Mouse (Mus musculus) myocyte (in vitro differentiated cells): ENCODE data around the gene Prim2. TPM values are rescaled to one million over a fixed set of nuclear protein-coding genes. Genes with fewer than 3 reads are reported as not detected.

Experiments used
- H3K27me3 ChIP-seq: one replicate; pipeline ENCODE4 v1.6.1; 2011; ENCODE audit not compliant: control insufficient read depth, insufficient read depth, insufficient read length
- H3K36me3 ChIP-seq: one replicate; pipeline ENCODE4 v1.6.1; 2011; ENCODE audit not compliant: control insufficient read depth, insufficient read depth
- H3K4me2 ChIP-seq: one replicate; pipeline ENCODE4 v1.6.1; 2011; ENCODE audit warnings: low read depth, control low read depth
- H3K4me3 ChIP-seq: one replicate; pipeline ENCODE4 v1.5.1; 2011; ENCODE audit warnings: mild to moderate bottlenecking, control low read depth, moderate library complexity
- H3K79me2 ChIP-seq: one replicate; pipeline ENCODE4 v1.6.1; 2011; ENCODE audit not compliant: control insufficient read depth, insufficient read depth
- H3ac ChIP-seq: one replicate; pipeline ENCODE4 v1.6.1; 2011; ENCODE audit not compliant: control insufficient read depth, insufficient read length
- CEBPB ChIP-seq: IDR thresholded peaks from 2 replicates; pipeline ENCODE4 v1.6.1; 2011; ENCODE audit warnings: mild to moderate bottlenecking, moderate library complexity; ENCODE audit not compliant: poor library complexity, insufficient read depth, severe bottlenecking
- E2F4 ChIP-seq: IDR thresholded peaks from one replicate; pipeline ENCODE4 v1.6.1; 2011; ENCODE audit warnings: mild to moderate bottlenecking, control low read depth, moderate library complexity; ENCODE audit not compliant: insufficient read depth
- MAX ChIP-seq: IDR thresholded peaks from one replicate; pipeline ENCODE4 v1.6.1; 2011; ENCODE audit warnings: low read depth, mild to moderate bottlenecking, control low read depth
- MYOD1 ChIP-seq, 3 experiments: IDR thresholded peaks; one replicate each; pipeline ENCODE4 v1.6.1; 2011; ENCODE audit warnings: control low read depth in 2 of 3, low read depth in 2 of 3, mild to moderate bottlenecking in 2 of 3, moderate library complexity in 1 of 3; ENCODE audit not compliant: insufficient read length in 2 of 3, control insufficient read depth in 1 of 3
- MYOG ChIP-seq, 3 experiments: IDR thresholded peaks; one replicate each; pipeline ENCODE4 v1.6.1; 2011; ENCODE audit warnings: control low read depth in 2 of 3, low read depth in 2 of 3, mild to moderate bottlenecking in 2 of 3; ENCODE audit not compliant: insufficient read length in 2 of 3, control insufficient read depth in 1 of 3, insufficient read depth in 1 of 3
- POLR2A ChIP-seq: IDR thresholded peaks from one replicate; pipeline ENCODE4 v1.6.1; 2011; ENCODE audit warnings: low read depth, mild to moderate bottlenecking, control low read depth, moderate library complexity; ENCODE audit not compliant: insufficient read length
- POLR2AphosphoS2 ChIP-seq: IDR thresholded peaks from one replicate; pipeline ENCODE4 v1.6.1; 2011; ENCODE audit warnings: low read depth, control low read depth; ENCODE audit not compliant: insufficient read length
- REST ChIP-seq: IDR thresholded peaks from one replicate; pipeline ENCODE4 v1.6.1; 2011; ENCODE audit warnings: mild to moderate bottlenecking, control low read depth, moderate library complexity; ENCODE audit not compliant: insufficient read depth, insufficient read length
- SRF ChIP-seq: IDR thresholded peaks from one replicate; pipeline ENCODE4 v1.6.1; 2011; ENCODE audit warnings: low read depth; ENCODE audit not compliant: control insufficient read depth, insufficient read length
- TCF12 ChIP-seq: IDR thresholded peaks from one replicate; pipeline ENCODE4 v1.6.1; 2011; ENCODE audit warnings: mild to moderate bottlenecking, control low read depth; ENCODE audit not compliant: poor library complexity, insufficient read depth, severe bottlenecking
- TCF3 ChIP-seq: IDR thresholded peaks from one replicate; pipeline ENCODE4 v1.6.1; 2011; ENCODE audit warnings: low read depth, control low read depth; ENCODE audit not compliant: insufficient read length
- USF1 ChIP-seq: IDR thresholded peaks from one replicate; pipeline ENCODE4 v1.6.1; 2011; ENCODE audit warnings: low read depth, mild to moderate bottlenecking, control low read depth, moderate library complexity
- polyA plus RNA-seq: library from polyadenylated mRNA; unstranded; fragments of >200 nt; fragmentation: generic; extraction: Trizol; gene quantifications from one replicate; pipeline ENCODE4 v1.2.1, GENCODE M21; 2012; ENCODE audit warnings: missing spikeins

Prim2 gene
- polyA plus RNA-seq, 1 experiment, result 8.2 TPM

DNA sequence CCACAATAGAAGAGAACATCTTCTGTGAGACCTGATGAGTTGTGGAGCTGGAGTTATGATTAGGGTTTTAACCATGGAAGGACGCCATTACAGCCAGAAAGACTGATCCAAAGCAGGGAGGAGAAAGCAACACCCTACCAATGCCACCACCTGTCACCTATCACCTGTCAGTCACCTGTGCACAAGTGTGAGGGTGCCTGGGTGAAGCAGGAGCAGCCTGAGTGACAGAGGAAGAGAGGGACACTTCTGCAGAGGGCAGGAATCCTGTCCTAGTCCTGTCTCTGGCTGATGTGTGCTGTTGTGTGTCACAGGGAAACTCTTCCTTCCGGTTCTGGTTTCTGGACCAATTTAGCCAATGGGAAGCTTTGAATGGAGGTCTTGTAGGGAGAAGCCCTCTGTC is 26.4 kb upstream of the Prim2 start:
- TF ChIP-seq CEBPB (no peak), E2F4 (no peak), USF1 (no peak), MAX (no peak), SRF (no peak), TCF3 (no peak), MYOD1 (IDR thresholded peaks at IDR 0.05; ENCODE audit: control insufficient read depth in 1 of 3, insufficient read length in 2 of 3, low read depth in 2 of 3) (no peak), MYOG (IDR thresholded peaks at IDR 0.05; ENCODE audit: control insufficient read depth in 1 of 3, insufficient read depth in 1 of 3, insufficient read length in 2 of 3, low read depth in 2 of 3) (no peak), POLR2AphosphoS2 (no peak), TCF12 (no peak), REST (no peak), POLR2A (no peak)
- no peaks in the 10 kb centered on the region for H3K36me3 ChIP-seq
- no peak overlapping the region for H3ac ChIP-seq
- no peaks in the 10 kb centered on the region for H3K79me2 ChIP-seq
- no peak overlapping the region for H3K4me2 ChIP-seq
- H3K4me3 ChIP-seq, result no peak overlapping the region
- H3K27me3 ChIP-seq, result no peaks in the 10 kb centered on the region

GRCm38 (mm10) chr1:33693893-33694292 is 24.3 kb upstream of the Prim2 start:
- H3K4me3 ChIP-seq, result no peak overlapping the region
- H3ac ChIP-seq, result no peak overlapping the region
- no peaks in the 10 kb centered on the region for H3K79me2 ChIP-seq
- TF ChIP-seq REST (no peak), TCF3 (no peak), MYOD1 (IDR thresholded peaks at IDR 0.05; ENCODE audit: control insufficient read depth in 1 of 3, insufficient read length in 2 of 3, low read depth in 2 of 3) (no peak), POLR2AphosphoS2 (no peak), USF1 (no peak), MAX (no peak), POLR2A (no peak), E2F4 (no peak), SRF (no peak), TCF12 (no peak)
- no peaks in the 10 kb centered on the region for H3K27me3 ChIP-seq
- H3K36me3 ChIP-seq, result no peaks in the 10 kb centered on the region
- no peak overlapping the region for H3K4me2 ChIP-seq

DNA sequence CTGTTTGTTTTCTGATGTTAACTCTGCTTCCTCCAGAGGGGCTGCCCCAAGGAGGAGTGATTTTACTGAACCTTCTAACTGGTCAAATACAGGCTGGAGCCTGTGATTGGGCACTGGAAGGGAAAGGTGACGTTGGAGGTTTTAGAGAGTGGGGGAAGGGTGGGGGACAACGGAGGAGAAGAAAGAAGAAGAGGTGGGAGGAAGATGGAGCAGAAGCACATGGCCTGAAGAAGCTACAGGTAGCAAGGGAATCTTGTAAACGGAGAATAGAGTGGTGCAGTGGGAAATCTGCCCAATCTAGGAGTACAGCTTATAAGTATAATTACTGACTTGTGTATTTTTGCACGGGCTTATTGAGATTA is 20.5 kb upstream of the Prim2 start:
- Histone ChIP-seq H3K79me2 (no peaks in the 10 kb centered on the region), H3K36me3 (no peaks in the 10 kb centered on the region), H3K27me3 (no peaks in the 10 kb centered on the region), H3K4me3 (no peak overlapping the region), H3ac (no peak overlapping the region), H3K4me2 (no peak overlapping the region)
- TF ChIP-seq POLR2AphosphoS2 (no peak), POLR2A (no peak), TCF12 (no peak), USF1 (no peak), SRF (no peak), MYOG (IDR thresholded peaks at IDR 0.05; ENCODE audit: control insufficient read depth in 1 of 3, insufficient read depth in 1 of 3, insufficient read length in 2 of 3, low read depth in 2 of 3) (no peak), E2F4 (no peak), TCF3 (no peak), REST (no peak), MAX (no peak), MYOD1 (IDR thresholded peaks at IDR 0.05; ENCODE audit: control insufficient read depth in 1 of 3, insufficient read length in 2 of 3, low read depth in 2 of 3) (no peak), CEBPB (no peak)

GRCm38 (mm10) chr1:33689446-33690086 is 20.0 kb upstream of the Prim2 start:
- H3K36me3 ChIP-seq, result no peaks in the 10 kb centered on the region
- no peak overlapping the region for H3K4me3 ChIP-seq
- H3ac ChIP-seq, result no peak overlapping the region
- TF ChIP-seq USF1 (no peak), MYOD1 (IDR thresholded peaks at IDR 0.05; ENCODE audit: control insufficient read depth in 1 of 3, insufficient read length in 2 of 3, low read depth in 2 of 3) (no peak), POLR2AphosphoS2 (no peak), POLR2A (no peak), MYOG (IDR thresholded peaks at IDR 0.05; ENCODE audit: control insufficient read depth in 1 of 3, insufficient read depth in 1 of 3, insufficient read length in 2 of 3, low read depth in 2 of 3) (no peak), CEBPB (no peak), MAX (no peak), E2F4 (no peak), REST (no peak), SRF (no peak), TCF3 (no peak), TCF12 (no peak)
- H3K79me2 ChIP-seq, result no peaks in the 10 kb centered on the region
- H3K4me2 ChIP-seq, result no peak overlapping the region
- no peaks in the 10 kb centered on the region for H3K27me3 ChIP-seq
